Mouse (Mus musculus) adrenal gland (tissue): ENCODE data around the gene Siah3.
"Not testable (repeated sequence)": the region's sequence is repeated elsewhere in the genome, so short reads cannot be mapped to it uniquely, and the experiment has no call there.

Experiments
- intact Hi-C: fragments of 180-260 bp; cut with DNase I; formaldehyde crosslinking; loops from one replicate; pipeline ENCODE4 v1.15.1; 2025
- long read RNA-seq, 2 experiments: library from polyadenylated mRNA; unstranded; transcript quantifications; one replicate each; pipeline ENCODE4 v2.0.0; 2020; ENCODE audit warnings: borderline replicate concordance in 1 of 2; ENCODE audit not compliant: insufficient replicate concordance in 1 of 2

Siah3 gene
- long read RNA-seq, experiment 1 = 0 reads
- long read RNA-seq, experiment 2 = 0 reads

GRCm38 (mm10) chr14:75455743-75456421, at the start of gene Siah3:
Siah3 (plus strand) TSS chr14:75455982.
- intact Hi-C loops = no loop called here

- intact Hi-C loops = no loop called here
Observed at GRCm38 (mm10) chr14:75409772-75410171, 46.0 kb upstream of the Siah3 start.

- intact Hi-C loops = no loop called here
Observed at GRCm38 (mm10) chr14:75410392-75410791, 45.4 kb upstream of the Siah3 start.

GRCm38 (mm10) chr14:75418721-75419120, 37.1 kb upstream of the Siah3 start:
- intact Hi-C loops = no loop called here

- intact Hi-C loops = no loop called here
Observed at GRCm38 (mm10) chr14:75419876-75420275, 35.9 kb upstream of the Siah3 start.

GRCm38 (mm10) chr14:75420811-75421210, 35.0 kb upstream of the Siah3 start:
- intact Hi-C loops = no loop called here

- intact Hi-C loops = no loop called here
Observed at GRCm38 (mm10) chr14:75431173-75431786, 24.5 kb upstream of the Siah3 start.

GRCm38 (mm10) chr14:75432850-75433249, 22.9 kb upstream of the Siah3 start:
- intact Hi-C loops = no loop called here

- intact Hi-C loops = no loop called here
Observed at GRCm38 (mm10) chr14:75434576-75434975, 21.2 kb upstream of the Siah3 start.

GRCm38 (mm10) chr14:75444486-75445105, 11.2 kb upstream of the Siah3 start:
- intact Hi-C loops = no loop called here

GRCm38 (mm10) chr14:75445281-75445947, 10.4 kb upstream of the Siah3 start:
- intact Hi-C loops = no loop called here

- intact Hi-C loops = no loop called here
Observed at GRCm38 (mm10) chr14:75445948-75446281, 9.9 kb upstream of the Siah3 start.

- intact Hi-C loops = not testable (repeated sequence)
Observed at GRCm38 (mm10) chr14:75446314-75446713, 9.5 kb upstream of the Siah3 start.

GRCm38 (mm10) chr14:75453906-75454305, 1.9 kb upstream of the Siah3 start:
- intact Hi-C loops = no loop called here

GRCm38 (mm10) chr14:75454716-75455115, 1.1 kb upstream of the Siah3 start:
- intact Hi-C loops = no loop called here

GRCm38 (mm10) chr14:75455361-75455742, 430 bp upstream of the Siah3 start:
- intact Hi-C loops = no loop called here

- intact Hi-C loops = no loop called here
Observed at GRCm38 (mm10) chr14:75456489-75457220, 873 bp downstream of the Siah3 start.

GRCm38 (mm10) chr14:75457221-75457600, 1.4 kb downstream of the Siah3 start:
- intact Hi-C loops = no loop called here

- intact Hi-C loops = no loop called here
Observed at GRCm38 (mm10) chr14:75459431-75459830, 3.6 kb downstream of the Siah3 start.

- intact Hi-C loops = no loop called here
Observed at GRCm38 (mm10) chr14:75459991-75460390, 4.2 kb downstream of the Siah3 start.

GRCm38 (mm10) chr14:75460436-75460835, 4.7 kb downstream of the Siah3 start:
- intact Hi-C loops = no loop called here

- intact Hi-C loops = no loop called here
Observed at GRCm38 (mm10) chr14:75461770-75462169, 6.0 kb downstream of the Siah3 start.
